20 mouse cellular contexts compared by ENCODE assay signal in the genomic region with DNA sequence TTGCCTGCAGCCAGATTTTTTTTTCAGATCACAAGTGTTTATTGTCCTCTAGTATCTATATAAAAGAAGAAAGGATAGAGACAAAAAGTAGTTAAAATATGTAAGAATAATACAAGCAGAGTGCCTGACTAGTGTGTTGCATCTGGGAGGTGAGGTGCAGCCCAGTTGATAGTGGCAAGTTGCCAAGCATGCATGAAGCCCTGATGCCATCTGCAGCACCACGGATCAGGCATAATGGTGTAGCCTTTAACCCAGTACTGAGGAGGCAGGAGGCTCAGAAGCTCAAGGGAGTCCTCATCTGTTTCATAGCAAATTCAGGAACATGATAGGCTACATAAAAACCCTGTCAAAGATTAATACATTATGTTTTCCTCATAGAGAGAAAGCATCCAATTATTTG.
DNase-seq lines count a peak whose midpoint lies in the region; ATAC-seq and TF ChIP-seq lines count a peak whose summit lies in the region.
"Had no signal": no experiment of that assay in that cellular context is flagged by ENCODE, and none has a peak within 500 bp of the region (broad histone marks: within the 10 kb centered on the region; RNA-seq: fewer than 3 reads in every experiment).

No protein-coding gene starts in this region.

- no peaks in the 10 kb centered on the region for H3K9me3 ChIP-seq in forebrain, embryonic 16.5 days (ENCODE audit: control insufficient read depth, low read length)
- H3K9me3 ChIP-seq in forebrain, embryonic 11.5 days (ENCODE audit: control insufficient read depth, low read length), result no peaks in the 10 kb centered on the region
- H3K9me3 ChIP-seq: embryonic facial prominence, embryonic 15.5 days; limb, embryonic 15.5 days; midbrain, embryonic 15.5 days had no signal

- H3K27me3 ChIP-seq in forebrain, embryonic 16.5 days (replicated peaks; ENCODE audit: control insufficient read depth, insufficient read depth, low read length), result no peaks in the 10 kb centered on the region
- H3K27me3 ChIP-seq in forebrain, embryonic 11.5 days (ENCODE audit: control insufficient read depth, insufficient read depth, low read length), result no peaks in the 10 kb centered on the region
- H3K27me3 ChIP-seq: embryonic facial prominence, embryonic 15.5 days; limb, embryonic 15.5 days; midbrain, embryonic 15.5 days; Patski had no signal

- peaks cover 19% of the 10 kb centered on the region for H3K4me1 ChIP-seq in forebrain, embryonic 16.5 days (replicated peaks; ENCODE audit: control insufficient read depth, insufficient read depth, low read length)
- 0 out of 2 replicates have a peak, but pooled peaks cover 3% of the 10 kb centered on the region for H3K4me1 ChIP-seq in forebrain, embryonic 11.5 days (replicated peaks; ENCODE audit: control insufficient read depth, insufficient read depth, low read length)

- TF ChIP-seq POLR2A in brain, embryonic 14.5 days (IDR thresholded peaks at IDR 0.05; ENCODE audit: borderline replicate concordance, extremely low read depth, insufficient read depth, insufficient read length, poor library complexity, severe bottlenecking), result no peak

- no peak overlapping the region for H3K4me3 ChIP-seq in forebrain, embryonic 16.5 days (replicated peaks; ENCODE audit: low read length)
- H3K4me3 ChIP-seq in forebrain, embryonic 11.5 days (ENCODE audit: low read depth, low read length), result no peak overlapping the region
- H3K4me3 ChIP-seq: embryonic facial prominence, embryonic 15.5 days; limb, embryonic 15.5 days; midbrain, embryonic 15.5 days had no signal

- intact Hi-C loops in left cerebral cortex, postnatal 4 days (cut with DNase I), result no loop called here

- no peak overlapping the region for H3K4me2 ChIP-seq in forebrain, embryonic 16.5 days (ENCODE audit: low read length)
- no peak overlapping the region for H3K4me2 ChIP-seq in forebrain, embryonic 11.5 days (ENCODE audit: low read depth, low read length, severe bottlenecking)
- H3K4me2 ChIP-seq: embryonic facial prominence, embryonic 15.5 days; limb, embryonic 15.5 days; midbrain, embryonic 15.5 days had no signal

- DNase-seq in forebrain, embryonic 11.5 days (ENCODE audit: low spot score), result no peak
- DNase-seq in left cerebral cortex, postnatal 4 days, result peak; percentile 51
- no peak for DNase-seq in left cerebral cortex, adult 9 months (ENCODE audit: low spot score in 2 of 2)
- peak; percentile 24 for DNase-seq in NIH3T3 (ENCODE audit: low read depth)
- peak; percentile 69 for DNase-seq in brain, embryonic 14.5 days (ENCODE audit: low read depth)
- DNase-seq in spleen, adult 18-20 months, result no peak
- DNase-seq: adrenal gland, postnatal 14 days; gastrocnemius, postnatal 14 days; heart, adult 18-20 months; heart, postnatal 4 days; layer of hippocampus, postnatal 36 days; lung, postnatal 14 days; right cerebral cortex, adult 18-20 months; thymus, postnatal 14 days had no signal

- no peak for TF ChIP-seq CTCF in brain, embryonic 14.5 days (IDR thresholded peaks at IDR 0.05; ENCODE audit: borderline replicate concordance, extremely low read depth, insufficient read depth, insufficient read length)

- 9% methylated on average over 1 of the region's 1 CpGs for WGBS in forebrain, embryonic 16.5 days
- WGBS in forebrain, embryonic 11.5 days, result 86% methylated on average over 1 of the region's 1 CpGs

- H3K27ac ChIP-seq in forebrain, embryonic 16.5 days (ENCODE audit: low read length), result peak overlapping the region; percentile 62
- no peak overlapping the region for H3K27ac ChIP-seq in forebrain, embryonic 11.5 days (ENCODE audit: low read depth, low read length)
- H3K27ac ChIP-seq: embryonic facial prominence, embryonic 15.5 days; limb, embryonic 15.5 days; midbrain, embryonic 15.5 days had no signal

- ATAC-seq in forebrain, embryonic 16.5 days, result 0 out of 2 replicates have a peak, but pooled peaks have one; percentile 27
- ATAC-seq in forebrain, embryonic 11.5 days (replicated peaks; ENCODE audit: low FRiP score), result no peak
- ATAC-seq: intestine, embryonic 16.5 days; midbrain, embryonic 15.5 days; Patski had no signal

- H3K9ac ChIP-seq in forebrain, embryonic 16.5 days (replicated peaks; ENCODE audit: low read depth, low read length), result no peak overlapping the region
- no peak overlapping the region for H3K9ac ChIP-seq in forebrain, embryonic 11.5 days (ENCODE audit: low read length)
- H3K9ac ChIP-seq: embryonic facial prominence, embryonic 15.5 days; limb, embryonic 15.5 days; midbrain, embryonic 15.5 days had no signal

- no peaks in the 10 kb centered on the region for H3K36me3 ChIP-seq in forebrain, embryonic 16.5 days (ENCODE audit: control insufficient read depth, insufficient read depth)
- no peaks in the 10 kb centered on the region for H3K36me3 ChIP-seq in forebrain, embryonic 11.5 days (ENCODE audit: control insufficient read depth, insufficient read depth, low read length)
- H3K36me3 ChIP-seq: limb, embryonic 15.5 days; midbrain, embryonic 15.5 days had no signal

Comparison
In these comparisons a context has a peak if more than half of its experiments do, and no peak if none do; other contexts are left out.
1. DNase-seq: peak in left cerebral cortex, postnatal 4 days (single experiment), NIH3T3 (single experiment) and brain, embryonic 14.5 days (single experiment); none in forebrain, embryonic 11.5 days (single experiment), left cerebral cortex, adult 9 months (0 of 2) and spleen, adult 18-20 months (0 of 2).